Mouse (Mus musculus) ES-Bruce4 (cell line): Measurements from ENCODE around the gene Scn11a. TPM values are rescaled to one million over a fixed set of nuclear protein-coding genes. Genes with fewer than 3 reads are reported as not detected.
A peak's percentile ranks its signal among the peaks of the same experiment; 100 is the strongest.

Experiments used
- H3K27ac ChIP-seq: 2 replicates; pipeline ENCODE4 v1.5.1; 2012; ENCODE audit warnings: low read length, inconsistent platforms; ENCODE audit not compliant: insufficient read depth
- H3K27me3 ChIP-seq: 2 replicates; pipeline ENCODE4 v1.6.1; 2012; ENCODE audit warnings: mild to moderate bottlenecking, low read length, inconsistent platforms; ENCODE audit not compliant: control insufficient read depth, poor library complexity, insufficient read depth, severe bottlenecking
- H3K36me3 ChIP-seq: 2 replicates; pipeline ENCODE4 v1.6.1; 2012; ENCODE audit warnings: inconsistent platforms, mild to moderate bottlenecking, low read length, moderate library complexity; ENCODE audit not compliant: control insufficient read depth, poor library complexity, insufficient read depth, severe bottlenecking
- H3K4me1 ChIP-seq: one replicate; pipeline ENCODE4 v1.8.1; 2011; ENCODE audit warnings: low read length; ENCODE audit not compliant: control insufficient read depth, insufficient read depth
- H3K4me3 ChIP-seq: 2 replicates; pipeline ENCODE4 v1.5.1; 2011; ENCODE audit warnings: low read depth, mild to moderate bottlenecking, low read length
- H3K9ac ChIP-seq: 2 replicates; pipeline ENCODE4 v1.6.1; 2012; ENCODE audit warnings: low read depth, mild to moderate bottlenecking, inconsistent platforms; ENCODE audit not compliant: poor library complexity, severe bottlenecking
- H3K9me3 ChIP-seq: replicated peaks from 2 replicates; pipeline ENCODE4 v1.6.1; 2012; ENCODE audit warnings: mild to moderate bottlenecking, low read length, inconsistent platforms; ENCODE audit not compliant: control insufficient read depth, poor library complexity, insufficient read depth, severe bottlenecking
- CTCF ChIP-seq: IDR thresholded peaks from one replicate; pipeline ENCODE4 v1.8.1; 2011; ENCODE audit warnings: low read depth, low read length
- EP300 ChIP-seq: IDR thresholded peaks from 2 replicates; pipeline ENCODE4 v1.6.1; 2011; ENCODE audit warnings: low read depth, low read length; ENCODE audit not compliant: insufficient read depth
- POLR2A ChIP-seq: IDR thresholded peaks from one replicate; pipeline ENCODE4 v1.8.1; 2011; ENCODE audit warnings: low read length; ENCODE audit not compliant: insufficient read depth
- polyA plus RNA-seq: library from polyadenylated mRNA; stranded (reverse); fragments of >200 nt; gene quantifications from 2 replicates; pipeline ENCODE4 v1.2.4, GENCODE M21; 2011; ENCODE audit warnings: low read depth; ENCODE audit not compliant: missing spikeins, insufficient read depth, insufficient read length

The Scn11a gene
- polyA plus RNA-seq, 1 experiment: not detected

DNA sequence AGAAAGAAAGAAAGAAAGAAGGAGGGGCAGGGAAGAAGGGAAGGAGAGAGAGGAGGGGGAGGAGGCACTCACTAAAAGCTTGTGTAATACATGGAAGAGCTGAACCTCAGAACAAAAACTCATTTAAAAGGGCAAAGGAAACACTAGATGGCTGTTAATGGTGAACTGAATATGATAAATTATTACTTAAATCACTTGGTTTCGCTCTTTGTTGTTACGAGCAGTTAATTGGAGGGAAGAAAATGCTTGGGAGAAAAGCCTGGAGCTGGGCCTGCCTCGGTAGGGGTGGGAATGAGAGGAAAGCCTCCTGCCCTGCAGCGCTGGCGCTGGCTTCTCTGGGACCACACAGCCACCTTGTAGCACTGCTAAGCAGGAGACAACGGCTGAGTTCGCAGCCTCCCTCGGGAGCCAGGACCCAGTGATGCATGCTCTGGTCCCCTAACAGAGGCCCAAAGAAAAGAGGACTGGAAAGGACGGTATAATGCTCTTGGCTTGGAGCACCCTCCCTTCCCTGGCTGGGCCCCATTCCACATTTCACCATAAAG lies 10.4 kb upstream of the Scn11a start:
- no peaks in the 10 kb centered on the region for H3K27me3 ChIP-seq
- no peaks in the 10 kb centered on the region for H3K4me1 ChIP-seq
- no peak overlapping the region for H3K9ac ChIP-seq
- no peaks in the 10 kb centered on the region for H3K36me3 ChIP-seq
- no peaks in the 10 kb centered on the region for H3K9me3 ChIP-seq
- TF ChIP-seq CTCF (no peak), EP300 (no peak), POLR2A (no peak)
- H3K27ac ChIP-seq: no peak overlapping the region
- no peak overlapping the region for H3K4me3 ChIP-seq

DNA sequence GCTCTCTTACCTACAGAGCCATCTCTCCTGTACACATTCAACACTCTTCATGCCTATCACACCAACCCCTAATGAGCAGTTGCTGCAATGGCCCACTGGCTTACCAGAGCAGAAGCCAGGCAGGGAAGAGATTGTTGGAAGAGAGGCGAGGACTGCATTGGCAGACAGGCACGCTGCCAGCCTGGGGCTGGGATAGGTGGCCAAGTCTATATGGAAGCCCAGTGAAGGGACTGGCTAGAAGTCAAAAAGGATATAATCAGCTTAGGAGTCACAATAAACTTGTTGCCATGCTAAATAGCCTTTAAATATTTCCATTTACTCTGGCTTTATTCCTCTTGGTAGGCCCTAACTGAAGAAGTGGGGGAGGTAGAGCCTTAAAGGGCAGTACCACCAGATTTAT lies 5.7 kb upstream of the Scn11a start:
- no peaks in the 10 kb centered on the region for H3K9me3 ChIP-seq
- H3K4me3 ChIP-seq: no peak overlapping the region
- H3K27ac ChIP-seq: no peak overlapping the region
- no peaks in the 10 kb centered on the region for H3K36me3 ChIP-seq
- H3K4me1 ChIP-seq: no peaks in the 10 kb centered on the region
- TF ChIP-seq EP300 (no peak), CTCF (no peak), POLR2A (no peak)
- H3K9ac ChIP-seq: no peak overlapping the region
- H3K27me3 ChIP-seq: no peaks in the 10 kb centered on the region

DNA sequence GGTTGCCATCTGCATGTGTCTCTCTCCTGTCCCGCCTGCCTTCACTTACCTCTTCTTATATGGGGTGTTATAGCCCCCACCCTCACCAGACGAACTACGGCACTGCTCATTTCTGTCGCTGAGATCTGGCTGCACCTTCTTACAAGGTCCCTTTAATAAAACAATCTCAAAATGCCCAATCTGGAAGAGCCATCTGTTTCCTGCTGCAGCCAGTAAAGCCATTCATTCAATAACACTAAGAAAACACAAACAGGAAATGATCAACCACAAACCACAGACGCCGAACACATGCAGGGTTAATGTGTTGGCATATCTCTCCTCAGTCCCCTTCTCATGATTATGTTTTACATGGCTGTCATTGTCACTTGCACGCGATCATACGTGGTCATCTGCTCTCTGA lies 1.5 kb downstream of the Scn11a start:
- Histone ChIP-seq H3K27ac (no peak overlapping the region), H3K27me3 (no peaks in the 10 kb centered on the region), H3K4me1 (no peaks in the 10 kb centered on the region), H3K36me3 (no peaks in the 10 kb centered on the region), H3K9ac (no peak overlapping the region), H3K9me3 (no peaks in the 10 kb centered on the region), H3K4me3 (no peak overlapping the region)
- TF ChIP-seq CTCF: no peak

DNA sequence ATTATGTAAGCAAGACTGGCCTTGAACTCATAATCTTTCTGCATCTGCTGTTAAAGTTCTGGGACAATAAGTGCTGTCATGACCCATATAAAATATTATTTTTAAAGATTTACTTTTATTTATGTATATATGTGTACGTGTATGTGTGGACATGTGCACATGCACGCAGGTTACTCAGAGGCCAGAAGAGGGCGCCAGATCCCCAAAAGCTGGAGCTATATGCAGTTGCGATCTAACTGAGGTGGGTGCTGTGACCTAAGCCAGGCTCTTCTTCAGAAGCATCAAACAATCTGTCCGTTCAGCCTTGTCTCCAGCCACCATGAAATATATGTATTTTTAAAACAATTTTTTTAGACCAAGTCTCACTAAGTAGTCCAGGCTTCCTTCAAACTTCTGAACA lies 11.6 kb downstream of the Scn11a start:
- TF ChIP-seq CTCF (peak; percentile 41), POLR2A (no peak), EP300 (no peak)
- no peaks in the 10 kb centered on the region for H3K27me3 ChIP-seq
- H3K9me3 ChIP-seq: 0 out of 2 replicates have a peak, but pooled peaks cover 2% of the 10 kb centered on the region
- no peaks in the 10 kb centered on the region for H3K36me3 ChIP-seq
- H3K27ac ChIP-seq: no peak overlapping the region
- no peak overlapping the region for H3K4me3 ChIP-seq
- H3K4me1 ChIP-seq: no peaks in the 10 kb centered on the region
- H3K9ac ChIP-seq: no peak overlapping the region

DNA sequence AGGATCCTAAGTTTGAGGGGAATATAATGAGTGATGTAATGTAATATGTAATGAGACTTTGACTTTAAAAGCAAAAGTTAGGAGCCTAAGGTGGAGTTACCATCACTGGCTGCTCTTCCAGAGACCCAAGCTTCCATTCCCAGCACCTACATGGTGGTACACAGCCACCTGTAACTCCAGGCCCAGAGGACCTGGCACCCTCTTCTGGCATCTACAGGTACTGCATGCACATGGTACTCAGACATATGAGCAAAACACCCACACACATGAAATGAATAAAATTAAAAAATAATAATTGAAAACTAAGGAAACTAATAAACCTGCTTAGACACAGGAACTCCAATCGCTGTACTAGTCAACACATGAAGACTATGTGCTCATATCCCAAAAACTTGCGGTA lies 18.8 kb downstream of the Scn11a start:
- Histone ChIP-seq H3K9ac (no peak overlapping the region), H3K4me1 (no peaks in the 10 kb centered on the region), H3K27ac (no peak overlapping the region), H3K36me3 (no peaks in the 10 kb centered on the region), H3K27me3 (no peaks in the 10 kb centered on the region), H3K4me3 (no peak overlapping the region), H3K9me3 (no peaks in the 10 kb centered on the region)
- TF ChIP-seq EP300 (no peak), POLR2A (no peak), CTCF (peak; percentile 50)

DNA sequence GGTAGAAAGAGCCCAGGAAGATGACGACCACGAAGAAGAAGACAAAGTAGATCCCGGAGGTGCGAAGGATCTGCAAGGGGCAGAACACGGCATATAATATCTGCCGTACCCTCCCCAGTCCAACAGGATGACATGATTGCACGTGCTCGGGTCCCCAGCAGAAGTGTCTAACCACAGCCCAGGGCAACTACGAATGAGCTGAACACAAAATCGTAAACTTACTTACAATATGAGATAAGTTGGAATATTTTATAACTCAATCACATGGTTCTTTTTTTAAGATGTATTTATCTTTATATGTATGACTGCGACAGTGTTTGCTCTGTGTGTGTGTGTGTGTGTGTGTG lies 20.8 kb downstream of the Scn11a start:
- Histone ChIP-seq H3K27me3 (no peaks in the 10 kb centered on the region), H3K27ac (no peak overlapping the region), H3K9ac (no peak overlapping the region), H3K36me3 (no peaks in the 10 kb centered on the region), H3K4me1 (no peaks in the 10 kb centered on the region), H3K4me3 (no peak overlapping the region), H3K9me3 (no peaks in the 10 kb centered on the region)
- TF ChIP-seq POLR2A (no peak), EP300 (no peak), CTCF (no peak)
